Mouse (Mus musculus): Measurements from ENCODE around the gene C1d. TPM values are rescaled to one million over a fixed set of nuclear protein-coding genes. Genes with fewer than 3 reads are reported as not detected.
"Not testable (repeated sequence)": the region's sequence is repeated elsewhere in the genome, so short reads cannot be mapped to it uniquely, and the experiment has no call there.

The C1d gene
- polyA plus RNA-seq, 1 experiment = 11.8 TPM

DNA sequence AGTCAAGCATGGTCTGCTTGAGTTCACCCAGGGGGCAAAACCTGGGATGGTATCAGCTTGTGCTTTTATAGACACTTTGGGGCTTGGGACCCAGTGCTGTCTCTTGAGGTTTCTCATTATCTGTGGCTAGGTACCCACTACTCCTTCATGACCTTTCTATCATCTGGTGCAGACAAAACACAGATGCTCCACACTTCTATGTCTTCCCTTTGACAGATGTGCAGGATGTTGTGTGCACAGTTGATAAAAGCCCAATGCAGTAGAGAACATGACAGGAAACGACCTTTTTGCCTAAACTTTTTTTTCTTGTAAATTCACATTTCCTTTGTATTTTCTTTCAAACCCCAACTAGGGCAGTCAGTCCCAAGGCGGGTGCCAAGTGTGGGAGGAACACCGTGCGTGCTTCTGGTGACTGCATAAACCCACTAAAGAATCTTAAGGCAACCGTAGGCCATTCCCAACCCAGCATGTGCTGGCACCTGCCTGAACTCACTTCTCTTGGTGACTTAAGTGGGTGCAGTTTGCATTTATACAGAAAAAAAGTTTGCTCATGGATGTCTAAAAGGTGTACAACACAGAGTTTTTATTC, 20.8 kb upstream of the C1d start:
- no peak overlapping the region for H3K27ac ChIP-seq (ENCODE audit: control insufficient read depth, insufficient read depth, low read depth, low read length)
- H3K36me3 ChIP-seq (ENCODE audit: control insufficient read depth, insufficient read depth, low read length) = no peaks in the 10 kb centered on the region; the same call in 1 of the 2 replicates
- TF ChIP-seq POLR2A (IDR thresholded peaks at IDR 0.05; ENCODE audit: control insufficient read depth, low read depth, low read length) = no peak
- no peak for TF ChIP-seq CTCF (IDR thresholded peaks at IDR 0.05; ENCODE audit: control insufficient read depth, insufficient read depth, insufficient replicate concordance, low read depth, low read length)
- no peaks in the 10 kb centered on the region for H3K27me3 ChIP-seq (ENCODE audit: control insufficient read depth, insufficient read depth, low read length)
- H3K4me3 ChIP-seq (ENCODE audit: control insufficient read depth, low read depth, low read length) = no peak overlapping the region
- no peaks in the 10 kb centered on the region for H3K4me1 ChIP-seq (ENCODE audit: control insufficient read depth, insufficient read depth, low read length)

GRCm38 (mm10) chr11:17238598-17238997, 18.8 kb upstream of the C1d start:
- H3K27me3 ChIP-seq (ENCODE audit: control insufficient read depth, insufficient read depth, low read length); H3K27ac ChIP-seq (ENCODE audit: control insufficient read depth, insufficient read depth, low read depth, low read length); H3K4me1 ChIP-seq (ENCODE audit: control insufficient read depth, insufficient read depth, low read length); H3K4me3 ChIP-seq (ENCODE audit: control insufficient read depth, low read depth, low read length); H3K36me3 ChIP-seq (ENCODE audit: control insufficient read depth, insufficient read depth, low read length): not testable (repeated sequence)

GRCm38 (mm10) chr11:17248715-17249114, 8.7 kb upstream of the C1d start:
- H3K36me3 ChIP-seq (ENCODE audit: control insufficient read depth, insufficient read depth, low read length) = no peaks in the 10 kb centered on the region
- H3K27ac ChIP-seq (ENCODE audit: control insufficient read depth, insufficient read depth, low read depth, low read length) = no peak overlapping the region
- H3K4me3 ChIP-seq (ENCODE audit: control insufficient read depth, low read depth, low read length) = no peak overlapping the region
- H3K27me3 ChIP-seq (ENCODE audit: control insufficient read depth, insufficient read depth, low read length) = no peaks in the 10 kb centered on the region
- no peaks in the 10 kb centered on the region for H3K4me1 ChIP-seq (ENCODE audit: control insufficient read depth, insufficient read depth, low read length)
- no peak for TF ChIP-seq POLR2A (IDR thresholded peaks at IDR 0.05; ENCODE audit: control insufficient read depth, low read depth, low read length)
- no peak for TF ChIP-seq CTCF (IDR thresholded peaks at IDR 0.05; ENCODE audit: control insufficient read depth, insufficient read depth, insufficient replicate concordance, low read depth, low read length)

DNA sequence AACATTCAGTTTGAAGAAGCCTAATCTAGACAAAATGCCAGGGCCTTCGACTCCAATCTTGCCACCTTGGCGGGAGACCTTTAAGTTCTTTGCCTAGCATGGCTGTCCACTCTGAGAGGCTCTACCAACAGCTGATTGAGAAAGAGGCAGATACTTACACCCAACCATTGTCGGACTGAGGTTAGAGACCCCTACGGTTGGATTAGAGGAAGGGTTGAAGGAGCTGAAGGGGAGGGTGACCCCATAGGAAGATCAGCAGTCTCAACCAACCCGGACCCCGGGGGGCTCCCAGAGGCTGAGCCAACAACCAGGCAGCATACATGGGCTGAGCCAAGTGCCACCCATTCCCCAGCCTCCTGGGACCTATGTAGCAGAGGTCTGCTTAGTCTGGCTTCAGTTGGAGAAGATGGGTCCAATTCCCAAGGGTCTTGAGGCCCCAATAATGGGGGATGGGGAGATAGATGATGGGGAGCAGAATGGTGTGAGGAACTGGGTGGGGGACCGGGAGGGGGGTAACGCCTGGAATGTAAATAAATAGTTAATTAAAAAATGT, 490 bp upstream of the C1d start:
- TF ChIP-seq CTCF (IDR thresholded peaks at IDR 0.05; ENCODE audit: control insufficient read depth, insufficient read depth, insufficient replicate concordance, low read depth, low read length) (no peak), POLR2A (IDR thresholded peaks at IDR 0.05; ENCODE audit: control insufficient read depth, low read depth, low read length) (no peak)
- Histone ChIP-seq H3K4me1 (ENCODE audit: control insufficient read depth, insufficient read depth, low read length) (peaks cover 7% of the 10 kb centered on the region), H3K27ac (ENCODE audit: control insufficient read depth, insufficient read depth, low read depth, low read length) (no peak overlapping the region), H3K27me3 (ENCODE audit: control insufficient read depth, insufficient read depth, low read length) (no peaks in the 10 kb centered on the region), H3K4me3 (ENCODE audit: control insufficient read depth, low read depth, low read length) (peak overlapping the region; percentile 52), H3K36me3 (ENCODE audit: control insufficient read depth, insufficient read depth, low read length) (no peaks in the 10 kb centered on the region)

DNA sequence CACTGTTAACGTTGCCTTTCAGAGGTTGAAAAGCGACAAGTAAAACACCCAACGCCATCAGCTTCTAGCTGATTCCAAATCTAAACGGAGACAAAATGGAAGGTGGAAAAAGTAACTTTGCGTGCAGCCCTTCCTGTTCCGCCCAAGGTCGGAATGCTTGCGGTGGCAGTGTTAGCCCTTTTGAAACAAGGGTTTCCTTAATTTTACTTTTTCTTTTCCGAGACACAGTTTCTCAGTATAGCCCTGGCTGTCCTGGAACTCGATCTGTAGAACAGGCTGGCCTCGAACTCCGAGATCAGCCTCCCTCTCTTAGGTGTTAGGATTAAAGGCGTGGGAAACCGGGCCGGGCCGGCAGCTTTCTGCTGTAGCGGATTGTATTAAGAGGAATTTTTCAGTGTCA, 482 bp downstream of the C1d start:
- peak overlapping the region; percentile 93 for H3K27ac ChIP-seq (ENCODE audit: control insufficient read depth, insufficient read depth, low read depth, low read length)
- H3K36me3 ChIP-seq (ENCODE audit: control insufficient read depth, insufficient read depth, low read length) = no peaks in the 10 kb centered on the region
- H3K4me1 ChIP-seq (ENCODE audit: control insufficient read depth, insufficient read depth, low read length) = peaks cover 7% of the 10 kb centered on the region
- H3K4me3 ChIP-seq (ENCODE audit: control insufficient read depth, low read depth, low read length) = peak overlapping the region; percentile 97
- no peaks in the 10 kb centered on the region for H3K27me3 ChIP-seq (ENCODE audit: control insufficient read depth, insufficient read depth, low read length)
- no peak for TF ChIP-seq POLR2A (IDR thresholded peaks at IDR 0.05; ENCODE audit: control insufficient read depth, low read depth, low read length)
- TF ChIP-seq CTCF (IDR thresholded peaks at IDR 0.05; ENCODE audit: control insufficient read depth, insufficient read depth, insufficient replicate concordance, low read depth, low read length) = no peak

DNA sequence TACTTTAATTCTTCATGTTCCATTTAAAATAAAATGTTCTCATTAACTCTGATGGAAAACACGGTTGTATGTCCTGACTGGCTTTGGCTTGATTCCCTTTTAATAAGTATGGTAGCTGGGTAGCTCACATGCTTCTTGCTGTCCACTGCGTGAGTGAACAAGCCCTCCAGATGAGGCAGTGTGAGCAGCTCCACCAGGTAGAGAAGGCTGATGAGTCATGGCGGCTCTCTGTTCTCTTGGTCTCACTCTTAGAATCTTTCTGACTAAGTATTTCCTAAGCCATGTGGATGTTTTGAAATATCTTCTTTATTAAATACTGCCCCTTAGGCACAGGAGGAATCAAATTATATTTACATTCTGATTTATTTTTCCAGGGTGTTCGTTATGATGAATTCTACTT, 9.8 kb downstream of the C1d start:
- H3K27ac ChIP-seq (ENCODE audit: control insufficient read depth, insufficient read depth, low read depth, low read length) = no peak overlapping the region
- TF ChIP-seq POLR2A (IDR thresholded peaks at IDR 0.05; ENCODE audit: control insufficient read depth, low read depth, low read length) (no peak), CTCF (IDR thresholded peaks at IDR 0.05; ENCODE audit: control insufficient read depth, insufficient read depth, insufficient replicate concordance, low read depth, low read length) (no peak)
- no peaks in the 10 kb centered on the region for H3K4me1 ChIP-seq (ENCODE audit: control insufficient read depth, insufficient read depth, low read length)
- no peaks in the 10 kb centered on the region for H3K27me3 ChIP-seq (ENCODE audit: control insufficient read depth, insufficient read depth, low read length)
- no peaks in the 10 kb centered on the region; the same call in 1 of the 2 replicates for H3K36me3 ChIP-seq (ENCODE audit: control insufficient read depth, insufficient read depth, low read length)
- no peak overlapping the region for H3K4me3 ChIP-seq (ENCODE audit: control insufficient read depth, low read depth, low read length)

GRCm38 (mm10) chr11:17268801-17269200, 11.4 kb downstream of the C1d start:
- TF ChIP-seq POLR2A (IDR thresholded peaks at IDR 0.05; ENCODE audit: control insufficient read depth, low read depth, low read length) = no peak
- TF ChIP-seq CTCF (IDR thresholded peaks at IDR 0.05; ENCODE audit: control insufficient read depth, insufficient read depth, insufficient replicate concordance, low read depth, low read length) = no peak
- H3K27ac ChIP-seq (ENCODE audit: control insufficient read depth, insufficient read depth, low read depth, low read length) = no peak overlapping the region
- no peaks in the 10 kb centered on the region for H3K4me1 ChIP-seq (ENCODE audit: control insufficient read depth, insufficient read depth, low read length)
- no peaks in the 10 kb centered on the region for H3K27me3 ChIP-seq (ENCODE audit: control insufficient read depth, insufficient read depth, low read length)
- H3K36me3 ChIP-seq (ENCODE audit: control insufficient read depth, insufficient read depth, low read length) = no peaks in the 10 kb centered on the region; the same call in 1 of the 2 replicates
- no peak overlapping the region for H3K4me3 ChIP-seq (ENCODE audit: control insufficient read depth, low read depth, low read length)
